Mouse (Mus musculus): ENCODE measurements around the gene Tm7sf3. TPM values are rescaled to one million over a fixed set of nuclear protein-coding genes. Genes with fewer than 3 reads are reported as not detected.
A peak's percentile ranks its signal among the peaks of the same experiment; 100 is the strongest.

Tm7sf3 gene
- polyA plus RNA-seq, 1 experiment from 2014 or later: 22.4 TPM

DNA sequence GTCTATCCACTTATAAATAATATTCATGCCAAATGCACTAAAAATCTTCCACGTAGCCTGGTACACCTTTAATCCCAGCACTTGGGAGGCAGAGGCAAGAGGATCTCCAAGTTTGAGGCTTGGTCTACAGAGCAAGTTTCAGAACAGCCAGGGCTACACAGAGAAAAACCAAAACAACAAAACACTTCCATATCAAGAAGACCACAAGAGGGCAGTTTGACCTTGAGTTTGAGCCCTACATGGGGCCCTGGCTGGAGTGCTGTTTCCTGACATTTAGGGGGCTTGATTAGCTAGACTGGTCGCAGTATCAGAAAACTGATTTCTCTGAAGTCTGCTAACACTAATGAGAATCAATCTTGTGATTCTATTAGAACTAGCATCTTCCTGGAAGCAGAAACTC, 18.0 kb upstream of the Tm7sf3 start:
- DNase-seq (ENCODE audit: low spot score): peak; percentile 24

DNA sequence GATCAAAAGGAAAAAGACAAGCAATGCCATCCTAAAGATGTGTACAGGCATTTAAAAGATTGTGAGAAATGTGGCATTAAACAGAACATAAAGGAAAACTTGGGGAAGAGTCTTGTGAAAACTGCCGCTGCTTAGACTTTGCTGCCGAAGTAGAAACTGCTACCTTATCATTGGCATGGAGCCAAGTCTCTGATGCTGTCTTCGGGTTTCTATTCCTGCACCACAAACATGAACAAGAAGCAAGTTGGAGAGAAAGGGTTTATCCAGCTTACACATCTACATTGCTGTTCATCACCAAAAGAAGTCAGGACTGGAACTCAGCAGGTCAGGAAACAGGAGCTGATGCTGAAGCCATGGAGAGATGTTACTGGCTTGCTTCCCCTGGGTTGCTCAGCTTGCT, 10.6 kb upstream of the Tm7sf3 start:
- no peak for DNase-seq (ENCODE audit: low spot score)

DNA sequence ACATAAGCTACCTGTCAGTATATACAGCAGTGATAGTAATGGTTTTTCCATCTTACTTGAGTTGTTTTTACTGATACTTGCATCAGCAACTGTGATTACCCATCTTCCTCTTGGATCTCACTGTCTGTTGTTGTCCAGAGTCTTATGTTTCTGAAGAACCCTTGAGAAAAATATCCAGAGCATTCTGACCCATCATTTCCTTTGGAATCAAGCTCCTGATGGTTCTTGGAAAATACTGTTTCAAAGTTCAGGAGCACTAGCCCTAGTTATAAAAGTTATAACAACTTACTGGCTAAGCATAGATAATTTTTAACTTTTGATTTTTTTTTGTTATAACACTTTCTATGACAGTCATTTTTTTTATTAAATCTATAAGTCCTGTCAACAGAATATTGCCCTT, 8.8 kb upstream of the Tm7sf3 start:
- DNase-seq (ENCODE audit: low spot score): no peak

DNA sequence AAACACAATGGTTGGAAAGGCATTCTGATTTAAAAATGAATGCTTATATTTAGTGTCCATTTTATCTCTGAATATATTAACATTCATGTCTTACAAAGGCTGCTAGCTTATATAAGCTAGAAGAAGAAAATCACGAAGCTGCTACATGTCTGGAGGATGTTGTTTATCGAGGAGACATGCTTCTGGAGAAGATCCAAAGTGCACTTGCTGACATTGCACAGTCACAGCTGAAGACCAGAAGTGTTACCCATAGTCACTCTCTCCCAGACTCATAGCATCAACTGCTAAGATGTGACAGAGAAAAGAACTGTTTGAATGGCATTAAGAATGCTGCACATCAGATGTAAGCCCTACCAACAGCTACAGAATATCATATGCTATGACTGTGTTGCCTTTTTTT, 7.4 kb upstream of the Tm7sf3 start:
- DNase-seq (ENCODE audit: low spot score): no peak

DNA sequence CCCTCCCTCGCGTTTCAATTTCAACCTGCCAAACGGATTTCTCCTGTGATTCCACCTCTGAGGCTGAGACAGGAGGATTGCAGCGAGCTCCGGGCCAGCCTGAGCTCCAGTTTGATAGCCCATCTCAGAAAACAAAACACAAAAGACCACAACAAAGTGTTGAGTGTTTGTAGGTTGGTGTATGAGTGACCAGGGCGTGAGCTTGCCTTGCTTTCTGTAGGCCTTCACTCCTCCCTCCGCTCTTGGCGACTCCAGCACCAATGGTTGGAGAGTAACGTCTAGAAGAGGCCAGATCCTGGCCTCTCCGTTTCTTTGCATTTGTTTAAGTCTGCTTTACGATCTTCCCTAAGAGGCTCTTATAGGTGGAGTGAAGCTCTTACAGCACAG, 553 bp upstream of the Tm7sf3 start:
- DNase-seq (ENCODE audit: low spot score): no peak

DNA sequence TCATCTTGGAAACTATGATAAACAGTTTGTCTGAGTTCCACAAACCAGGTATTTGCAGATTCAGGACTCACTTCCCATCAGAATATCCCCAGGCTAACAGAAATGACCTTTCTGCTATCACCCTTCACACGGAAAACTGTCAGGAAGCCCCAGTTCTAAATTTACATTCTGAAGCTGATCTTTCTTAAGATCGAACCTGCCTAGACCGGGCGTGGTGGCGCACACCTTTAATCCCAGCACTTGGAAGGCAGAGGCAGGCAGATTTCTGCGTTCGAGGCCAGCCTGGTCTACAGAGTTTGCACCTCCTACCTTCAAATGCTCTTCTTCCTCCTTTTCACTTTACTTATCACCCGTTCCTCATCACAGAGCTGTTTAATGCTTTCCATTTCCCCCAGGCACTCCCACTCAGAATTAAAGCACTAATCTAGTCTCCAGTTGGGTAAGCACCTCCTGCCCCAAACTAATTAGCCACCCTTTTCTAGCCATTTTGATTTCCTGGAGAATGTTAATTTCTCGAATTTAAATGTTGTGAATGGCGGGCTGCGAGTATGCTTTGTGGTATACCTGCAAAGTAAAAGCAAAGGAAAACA, 908 bp downstream of the Tm7sf3 start:
- DNase-seq (ENCODE audit: low spot score): no peak

DNA sequence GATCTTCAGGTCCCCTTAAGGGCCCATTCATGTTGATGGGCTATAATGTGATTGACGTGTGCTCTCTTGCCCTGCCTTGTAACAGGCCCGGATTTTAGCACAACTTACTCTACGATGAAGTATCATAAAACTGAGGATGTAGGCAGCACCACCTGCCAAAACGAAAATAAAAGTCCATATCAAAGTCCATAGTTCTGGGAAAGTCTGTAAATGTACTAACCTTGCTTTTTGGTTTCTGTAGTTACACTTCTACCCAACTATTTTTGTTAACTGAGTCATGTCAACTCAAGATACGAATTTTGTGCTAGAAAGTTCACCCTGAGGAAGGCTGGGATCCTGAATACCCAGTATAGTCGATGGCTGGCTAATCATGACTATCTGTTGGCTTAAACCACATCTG, 1.6 kb downstream of the Tm7sf3 start:
- DNase-seq (ENCODE audit: low spot score): no peak

DNA sequence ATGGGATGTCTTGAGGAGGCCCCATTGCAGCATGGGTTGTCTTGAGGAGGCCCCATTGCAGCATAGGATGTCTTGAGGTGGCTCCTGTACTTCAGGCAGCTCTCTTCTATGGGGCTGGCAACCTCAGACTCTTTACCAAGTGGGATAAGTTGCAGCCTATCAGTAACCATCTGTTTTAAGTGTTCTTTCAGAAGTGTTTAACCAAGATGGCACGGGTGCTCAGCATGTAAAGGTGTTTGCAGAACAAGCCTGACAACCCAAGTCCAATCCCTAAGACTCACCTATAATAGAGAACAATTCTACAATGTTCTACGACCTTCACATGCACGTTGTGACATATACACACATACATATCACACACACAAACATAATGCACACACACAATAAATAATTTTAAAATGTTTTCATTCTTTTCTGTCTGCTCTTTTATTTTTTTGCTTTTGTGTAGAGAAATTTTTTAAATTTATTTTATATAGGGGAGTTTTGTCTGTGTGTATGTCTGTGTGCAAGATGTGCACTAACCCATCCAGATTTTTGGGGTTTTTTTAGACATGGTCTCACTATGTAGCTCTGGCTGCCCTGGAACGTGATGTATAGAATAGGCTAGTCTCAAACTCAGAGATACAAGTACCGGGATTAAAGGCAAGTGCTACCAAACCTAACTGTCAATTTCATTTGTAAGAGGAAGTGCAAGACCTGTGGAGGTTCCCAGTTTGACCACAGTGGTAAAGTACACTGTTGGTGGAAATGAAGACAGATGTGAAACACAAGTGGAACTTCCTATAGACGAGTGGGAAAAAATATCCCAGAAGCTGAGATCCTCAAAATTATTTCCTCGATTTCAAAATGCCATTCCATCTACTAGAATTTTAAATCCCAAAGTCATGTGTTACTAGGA, 2.3 kb downstream of the Tm7sf3 start:
- DNase-seq (ENCODE audit: low spot score): no peak

DNA sequence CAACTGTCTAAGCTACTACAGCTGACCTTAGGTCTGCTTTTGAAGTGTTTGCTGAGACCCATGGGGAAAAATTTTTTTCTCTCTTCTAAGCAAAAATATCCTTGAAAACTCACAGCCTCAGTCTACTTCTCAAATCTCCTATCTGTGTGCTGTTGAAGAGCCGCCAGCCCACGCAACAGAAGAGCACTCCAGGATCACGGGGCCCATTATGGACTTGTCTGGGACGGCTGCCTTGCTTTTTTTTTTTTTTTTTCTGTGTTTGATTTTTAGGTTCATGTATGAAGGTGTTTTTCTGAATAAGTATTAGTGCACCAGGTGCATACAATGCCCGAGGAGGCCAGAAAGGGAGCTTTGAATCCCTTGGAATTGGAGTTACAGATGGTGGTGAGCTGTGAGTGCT, 6.1 kb downstream of the Tm7sf3 start:
- DNase-seq (ENCODE audit: low spot score): no peak

DNA sequence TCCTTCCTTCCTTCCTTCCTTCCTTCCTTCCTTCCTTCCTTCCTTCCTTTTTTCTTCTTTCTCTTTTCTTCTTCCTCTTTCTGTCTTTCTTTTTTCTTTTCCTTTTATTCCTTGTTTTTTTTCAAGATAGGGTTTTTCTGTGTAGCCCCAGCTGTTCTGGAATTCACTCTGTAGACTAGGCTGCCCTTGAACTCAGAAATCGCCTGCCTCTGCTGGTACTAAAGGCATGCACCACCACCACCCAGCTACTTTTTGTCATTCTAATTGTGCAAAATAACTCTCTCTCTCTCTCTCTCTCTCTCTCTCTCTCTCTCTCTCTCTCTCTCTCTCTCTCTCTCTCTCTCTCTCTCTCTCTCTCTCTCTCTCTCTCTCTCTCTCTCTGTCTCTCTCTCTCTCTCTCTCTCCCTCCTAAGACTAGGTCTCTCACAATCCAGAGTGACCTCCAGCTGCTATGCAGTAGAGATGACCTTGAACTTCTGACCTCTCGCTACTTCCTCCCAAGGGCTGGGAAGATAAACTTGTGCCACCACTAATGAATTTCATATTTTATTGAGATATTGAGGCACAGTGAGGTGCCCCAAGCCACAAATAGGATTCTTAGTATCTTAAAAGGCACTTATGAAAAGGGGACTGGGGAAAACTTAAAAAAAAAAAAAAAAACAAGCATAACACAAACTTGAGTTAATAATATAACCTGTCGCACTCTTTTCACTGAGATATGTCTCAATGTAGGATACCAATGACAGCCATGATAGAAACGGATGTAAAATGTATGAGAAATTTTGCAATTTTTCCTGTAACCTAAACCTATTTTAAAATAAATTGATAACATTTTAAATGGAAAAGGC, 7.6 kb downstream of the Tm7sf3 start:
- no peak for DNase-seq (ENCODE audit: low spot score)

DNA sequence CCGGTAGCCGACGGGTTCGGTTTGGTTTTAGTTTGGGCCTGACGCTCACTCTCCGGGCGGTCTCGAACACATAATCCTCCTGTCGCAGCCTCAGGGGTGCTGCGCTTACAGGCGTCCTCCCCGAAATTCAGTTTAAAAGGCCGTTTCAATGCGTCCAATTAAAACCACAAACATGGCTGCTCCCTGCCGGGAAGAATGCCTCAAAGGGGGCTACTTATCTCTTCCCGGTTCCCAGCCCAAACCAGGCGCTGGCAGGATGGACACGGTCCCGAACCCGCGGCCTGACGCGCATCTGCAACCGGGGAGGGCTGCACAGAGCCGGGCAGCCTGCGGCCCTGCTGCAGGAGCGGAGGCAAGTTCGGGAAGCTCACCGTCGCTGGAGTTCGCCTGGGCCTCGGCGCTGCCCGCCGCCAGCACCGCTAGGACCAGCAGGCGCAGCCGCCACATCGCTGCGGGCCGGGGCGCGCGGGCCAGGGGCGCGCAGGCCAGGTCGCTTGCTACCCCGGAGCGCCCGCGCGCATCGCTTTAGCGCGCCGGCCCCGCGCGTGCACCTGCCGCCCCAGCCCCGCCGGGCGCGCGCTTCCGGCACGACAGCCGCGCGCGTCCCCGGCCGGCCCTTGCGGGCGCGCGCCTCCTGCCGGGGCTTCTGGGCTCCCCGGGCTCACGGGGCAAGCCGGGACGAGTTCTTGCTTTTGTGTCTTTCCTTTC, 8.5 kb downstream of the Tm7sf3 start:
- DNase-seq (ENCODE audit: low spot score): peak; percentile 93

DNA sequence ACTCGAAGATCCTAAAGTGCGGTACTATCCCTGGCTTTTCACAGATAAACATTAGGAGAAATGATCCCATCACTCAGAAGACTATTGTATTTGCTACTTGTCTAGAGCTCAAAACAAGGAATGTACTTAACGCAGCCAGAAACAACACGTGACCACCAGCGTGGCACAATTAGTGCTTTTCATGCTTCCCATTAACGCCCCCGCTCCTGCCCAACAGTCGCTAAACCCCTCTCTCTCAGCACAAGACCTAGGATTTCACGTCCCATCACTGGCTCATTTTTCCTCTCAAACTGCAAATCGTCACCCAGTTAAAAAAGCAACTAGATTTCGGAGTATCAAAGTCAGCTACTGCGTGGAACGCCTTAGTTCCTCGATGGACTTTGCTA, 9.0 kb downstream of the Tm7sf3 start:
- no peak for DNase-seq (ENCODE audit: low spot score)

DNA sequence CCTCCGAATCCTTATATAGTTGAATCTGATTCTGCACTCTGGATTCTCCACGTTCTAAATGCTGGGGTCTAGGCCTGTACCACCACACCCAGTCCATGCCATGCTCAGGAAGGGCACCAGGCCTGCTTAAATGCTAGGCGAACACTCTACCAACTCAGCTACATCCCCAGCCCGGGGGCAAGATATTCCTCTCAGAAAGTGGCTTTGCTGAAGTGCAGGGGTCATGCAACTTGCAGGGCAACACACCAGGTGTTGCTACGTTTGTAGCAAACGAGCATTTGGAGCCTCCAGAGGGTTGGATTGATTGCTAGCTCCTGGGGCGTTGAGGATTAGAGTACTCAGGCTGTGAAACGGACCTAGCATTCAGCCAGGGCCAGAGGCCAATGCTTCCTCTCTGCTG, 9.5 kb downstream of the Tm7sf3 start:
- DNase-seq (ENCODE audit: low spot score): no peak

DNA sequence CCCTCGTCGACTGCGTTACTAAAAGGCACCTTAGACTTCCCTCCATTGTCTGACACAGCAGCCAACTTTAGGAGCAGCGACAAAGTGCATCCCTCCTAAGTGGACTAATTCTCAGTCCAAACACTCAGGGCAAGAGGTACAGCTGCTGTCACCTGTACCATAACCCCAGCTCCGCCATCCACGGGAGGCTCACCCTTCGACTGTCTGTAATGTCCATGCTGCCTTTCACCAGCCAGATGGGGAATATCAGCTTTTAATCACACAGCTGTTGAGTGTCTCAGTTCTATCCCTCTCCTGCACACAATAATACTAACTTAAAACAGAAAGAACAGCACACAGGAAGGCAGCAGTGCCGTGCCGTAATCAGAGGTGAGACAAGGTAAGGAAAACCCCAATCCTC, 10.2 kb downstream of the Tm7sf3 start:
- DNase-seq (ENCODE audit: low spot score): no peak

DNA sequence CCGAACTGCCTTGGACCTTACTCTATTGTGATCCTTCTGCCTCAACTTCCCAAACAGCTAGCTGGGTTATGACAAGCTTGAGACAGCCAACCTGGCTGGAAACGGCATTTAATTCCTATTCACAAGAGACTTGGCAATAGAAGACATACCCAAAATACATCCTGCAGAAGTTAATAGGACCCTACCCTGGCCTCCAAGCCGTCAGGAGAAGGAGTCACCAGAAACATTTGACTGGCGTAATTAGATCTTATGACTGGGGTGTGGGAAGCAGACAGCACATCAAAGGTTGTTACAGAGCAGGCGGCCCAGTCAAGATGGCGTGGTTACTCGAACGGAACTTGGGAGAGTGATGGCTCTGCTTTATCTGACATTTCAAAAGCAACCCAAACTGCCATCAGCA, 10.8 kb downstream of the Tm7sf3 start:
- DNase-seq (ENCODE audit: low spot score): no peak

DNA sequence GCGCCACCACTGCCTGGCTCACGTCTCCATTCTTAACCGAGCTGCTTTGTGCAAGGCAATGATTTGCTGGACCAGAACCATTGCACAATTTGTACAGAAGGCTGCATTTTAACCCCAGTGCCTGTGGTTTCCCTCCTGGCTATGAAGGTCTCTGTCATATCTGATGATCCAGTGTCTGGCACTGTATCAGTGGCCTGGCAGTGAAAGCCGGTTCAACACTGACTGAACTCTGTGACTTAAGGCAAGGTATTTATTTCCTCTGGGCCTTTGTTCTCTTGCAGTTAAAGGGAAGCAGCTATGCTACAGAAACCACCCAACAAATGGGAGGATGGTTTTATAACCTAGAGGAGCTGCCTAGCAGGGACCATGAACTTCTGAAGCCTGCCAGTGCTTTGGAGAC, 11.7 kb downstream of the Tm7sf3 start:
- no peak for DNase-seq (ENCODE audit: low spot score)

DNA sequence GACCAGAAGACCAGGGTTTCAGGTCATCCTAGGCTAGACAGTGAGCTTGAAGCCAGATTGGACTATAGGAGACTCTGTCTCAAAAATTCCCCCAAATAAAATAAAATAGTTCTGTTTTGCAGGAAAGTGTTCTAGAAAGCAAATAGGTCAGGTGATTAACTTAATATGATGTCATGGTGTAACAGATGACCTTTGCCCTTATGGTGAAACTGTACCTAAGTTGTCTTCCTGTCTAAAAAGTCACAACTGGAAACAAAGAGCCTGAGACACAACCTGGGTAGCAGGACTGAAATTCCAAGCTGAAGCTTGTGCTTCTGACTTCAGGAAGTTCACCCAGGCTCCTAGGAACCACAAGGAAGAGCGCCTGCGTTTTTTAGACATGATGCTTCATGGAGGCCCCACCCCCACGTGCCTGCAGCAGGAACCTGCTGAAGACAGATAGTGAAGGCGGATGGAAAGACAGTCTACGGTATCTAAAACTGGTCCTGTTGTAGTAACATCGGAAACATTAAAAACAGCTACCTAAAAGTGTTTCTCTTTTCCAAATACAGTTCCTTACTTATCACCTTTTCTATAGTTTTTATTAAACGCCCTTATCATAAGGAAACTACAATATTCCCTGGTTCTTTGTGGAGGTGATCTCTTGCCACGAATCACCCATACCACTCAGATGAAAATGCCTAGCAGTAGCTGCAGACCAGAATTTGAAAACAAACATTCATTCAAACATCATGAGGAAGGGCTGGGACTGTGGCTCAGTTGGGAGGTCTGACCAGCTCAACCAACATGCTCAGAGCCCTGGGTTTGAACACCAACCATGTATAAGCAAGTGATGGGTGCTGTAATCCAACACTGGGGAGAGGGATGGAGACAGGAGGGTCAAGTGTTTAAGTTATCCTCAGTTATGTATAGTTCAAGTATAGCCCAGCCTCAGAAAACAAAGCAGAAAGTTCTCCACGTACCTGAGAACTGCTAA, 12.6 kb downstream of the Tm7sf3 start:
- no peak for DNase-seq (ENCODE audit: low spot score)

DNA sequence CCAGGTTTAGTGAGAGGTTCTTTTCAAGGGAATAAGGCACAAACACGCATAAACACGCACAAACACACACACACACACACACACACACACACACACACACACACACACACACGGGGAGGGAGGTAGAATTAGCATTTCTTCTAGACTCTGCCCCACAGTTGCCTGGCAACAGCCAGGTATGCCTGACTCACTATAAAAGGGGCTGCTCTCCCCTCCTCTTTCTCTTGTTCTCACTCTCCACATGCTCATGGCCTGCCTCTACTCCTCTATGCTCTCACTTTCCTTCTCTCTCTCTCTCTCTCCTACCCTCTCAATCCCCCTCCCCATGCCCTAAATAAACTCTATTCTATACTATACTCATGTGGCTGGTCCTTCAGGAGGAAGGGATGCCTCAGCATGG, 14.5 kb downstream of the Tm7sf3 start:
- DNase-seq (ENCODE audit: low spot score): no peak

DNA sequence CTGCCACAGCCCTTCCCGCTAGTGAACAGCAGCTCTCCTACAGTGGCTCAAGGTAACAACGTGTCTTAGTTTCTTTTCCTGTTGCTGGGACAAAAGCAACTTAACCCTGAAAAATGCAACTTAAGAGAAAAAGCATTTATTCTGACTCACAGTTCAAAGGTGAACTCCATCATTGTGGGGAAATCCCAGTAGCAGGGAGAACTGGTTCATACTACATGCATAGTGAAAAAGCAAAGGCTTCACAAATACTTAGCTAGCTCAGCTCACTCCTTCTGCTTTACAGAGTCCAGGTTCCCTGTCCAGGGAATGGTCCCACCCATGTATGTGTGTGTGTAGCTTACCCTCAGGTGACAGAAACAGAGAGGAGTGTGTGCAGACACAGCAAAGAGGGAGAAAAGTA, 26.0 kb downstream of the Tm7sf3 start:
- no peak for DNase-seq (ENCODE audit: low spot score)

DNA sequence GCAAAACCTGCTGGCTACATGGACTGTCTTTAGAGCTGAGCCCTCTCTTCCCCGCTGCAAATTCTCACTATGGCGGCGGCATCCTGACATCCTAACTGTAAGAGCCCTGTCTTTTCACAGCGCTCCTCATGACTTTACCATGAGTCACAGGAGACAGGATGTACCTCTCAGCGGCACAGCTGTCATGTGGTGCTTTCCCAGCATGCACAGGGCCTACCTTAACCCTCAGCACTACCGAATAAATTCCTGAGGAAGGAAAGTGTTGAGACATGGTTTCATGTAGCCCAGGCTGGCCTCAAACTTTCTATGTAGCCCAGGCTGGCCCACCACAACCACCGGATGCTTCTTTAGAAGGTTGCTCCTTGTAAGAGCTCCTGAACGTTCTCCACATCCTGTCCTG, 26.7 kb downstream of the Tm7sf3 start:
- DNase-seq (ENCODE audit: low spot score): no peak
